In the genomic region with DNA sequence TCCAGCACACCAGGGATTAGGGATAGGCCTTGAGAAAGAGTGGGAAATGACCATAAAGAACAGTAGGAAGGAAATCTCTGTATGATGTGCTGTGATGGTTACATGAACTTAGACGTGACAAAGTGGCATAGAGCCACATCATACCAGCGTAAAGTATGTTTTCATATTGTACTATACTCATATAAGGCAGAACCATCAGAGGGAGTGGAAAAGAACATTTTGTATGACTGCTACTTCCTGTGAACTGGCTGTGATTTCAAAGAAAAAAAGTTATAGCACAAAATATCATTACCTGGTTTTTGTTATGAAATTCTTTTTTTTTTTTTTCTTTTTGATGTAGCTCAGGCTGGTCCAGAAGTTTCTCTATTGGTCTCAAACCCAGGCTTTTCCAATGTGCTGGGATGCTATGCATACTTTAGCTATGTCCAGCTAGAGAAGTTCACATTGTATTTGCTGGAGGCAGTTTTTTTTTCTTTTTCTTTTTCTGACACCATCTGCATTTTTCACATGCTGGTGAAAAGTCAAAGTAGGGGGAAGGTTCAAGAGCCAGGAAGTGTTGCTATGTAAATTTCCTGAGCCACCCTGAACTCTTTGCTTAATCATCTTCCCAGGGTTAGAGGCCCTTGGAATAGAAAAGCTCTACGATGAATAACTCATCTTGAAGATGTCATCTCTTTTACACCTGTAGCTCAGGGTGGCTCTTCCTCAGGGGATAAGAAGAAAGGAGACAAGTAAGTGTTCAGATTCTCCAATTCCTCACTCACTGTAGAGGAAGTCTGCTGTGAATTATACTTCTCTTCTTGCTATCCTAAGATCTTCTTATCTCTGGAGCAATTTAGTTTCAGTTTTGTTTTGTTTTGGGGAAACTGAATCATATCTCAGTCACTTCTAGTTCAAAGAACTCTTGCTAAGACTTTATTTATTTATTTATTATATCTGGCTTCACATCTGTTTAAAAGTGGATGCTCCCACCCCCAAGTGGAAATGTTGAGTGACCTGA, we compare ENCODE assay signal across 9 mouse cellular contexts. TPM values are rescaled to one million over a fixed set of nuclear protein-coding genes. Genes with fewer than 3 reads are reported as not detected.
DNase-seq lines count a peak whose midpoint lies in the region; ATAC-seq lines count a peak whose summit lies in the region.
"Had no signal": no experiment of that assay in that cellular context is flagged by ENCODE, and none has a peak within 500 bp of the region (broad histone marks: within the 10 kb centered on the region; RNA-seq: fewer than 3 reads in every experiment).

No protein-coding gene starts in this region.

- H3K27ac ChIP-seq in limb, embryonic 13.5 days = no peak overlapping the region
- no peak overlapping the region for H3K27ac ChIP-seq in limb, embryonic 10.5 days
- peak overlapping the region; percentile 89; the same call in 1 of the 2 replicates for H3K27ac ChIP-seq in liver, embryonic 15.5 days (replicated peaks)
- no peak overlapping the region for H3K27ac ChIP-seq in forebrain, embryonic 11.5 days (ENCODE audit: low read depth, low read length)

- H3K4me3 ChIP-seq in limb, embryonic 13.5 days = peak overlapping the region; percentile 83; the same call in 1 of the 2 replicates
- H3K4me3 ChIP-seq in limb, embryonic 10.5 days = no peak overlapping the region
- H3K4me3 ChIP-seq in liver, embryonic 15.5 days (replicated peaks) = peak overlapping the region; percentile 90
- H3K4me3 ChIP-seq in forebrain, embryonic 11.5 days (ENCODE audit: low read depth, low read length) = no peak overlapping the region

- H3K9me3 ChIP-seq in limb, embryonic 13.5 days = no peaks in the 10 kb centered on the region
- no peaks in the 10 kb centered on the region for H3K9me3 ChIP-seq in limb, embryonic 10.5 days (replicated peaks)
- H3K9me3 ChIP-seq in liver, embryonic 15.5 days (replicated peaks) = no peaks in the 10 kb centered on the region
- no peaks in the 10 kb centered on the region for H3K9me3 ChIP-seq in forebrain, embryonic 11.5 days (ENCODE audit: control insufficient read depth, low read length)

- ATAC-seq in limb, embryonic 13.5 days (ENCODE audit: low FRiP score, low read depth) = no peak
- ATAC-seq in liver, embryonic 15.5 days (ENCODE audit: insufficient read depth) = no peak
- no peak for ATAC-seq in forebrain, embryonic 11.5 days (replicated peaks; ENCODE audit: low FRiP score)

- H3K9ac ChIP-seq in limb, embryonic 13.5 days = no peak overlapping the region
- H3K9ac ChIP-seq in liver, embryonic 15.5 days = 0 out of 2 replicates have a peak overlapping the region, but pooled peaks have one; percentile 27
- H3K9ac ChIP-seq in forebrain, embryonic 11.5 days (ENCODE audit: low read length) = no peak overlapping the region

- H3K4me1 ChIP-seq in limb, embryonic 13.5 days = peaks cover 5% of the 10 kb centered on the region
- H3K4me1 ChIP-seq in limb, embryonic 10.5 days = peaks cover 9% of the 10 kb centered on the region
- peaks cover 22% of the 10 kb centered on the region for H3K4me1 ChIP-seq in liver, embryonic 15.5 days (replicated peaks)
- H3K4me1 ChIP-seq in forebrain, embryonic 11.5 days (replicated peaks; ENCODE audit: control insufficient read depth, insufficient read depth, low read length) = no peaks in the 10 kb centered on the region

- 88% methylated on average over 3 of the region's 3 CpGs for WGBS in limb, embryonic 13.5 days
- 95% methylated on average over 3 of the region's 3 CpGs for WGBS in limb, embryonic 10.5 days
- WGBS in liver, embryonic 15.5 days (ENCODE audit: insufficient replicate concordance) = 60% methylated on average over 3 of the region's 3 CpGs
- 92% methylated on average over 3 of the region's 3 CpGs for WGBS in forebrain, embryonic 11.5 days

- H3K4me2 ChIP-seq in limb, embryonic 13.5 days (replicated peaks) = no peak overlapping the region; the same call in 1 of the 2 replicates
- H3K4me2 ChIP-seq in liver, embryonic 15.5 days = peak overlapping the region; percentile 86
- H3K4me2 ChIP-seq in forebrain, embryonic 11.5 days (ENCODE audit: low read depth, low read length, severe bottlenecking) = no peak overlapping the region

- H3K27me3 ChIP-seq in limb, embryonic 13.5 days = no peaks in the 10 kb centered on the region
- no peaks in the 10 kb centered on the region for H3K27me3 ChIP-seq in limb, embryonic 10.5 days (ENCODE audit: low read depth, poor library complexity, severe bottlenecking)
- H3K27me3 ChIP-seq in liver, embryonic 15.5 days = no peaks in the 10 kb centered on the region
- no peaks in the 10 kb centered on the region for H3K27me3 ChIP-seq in forebrain, embryonic 11.5 days (ENCODE audit: control insufficient read depth, insufficient read depth, low read length)

- no peak for DNase-seq in limb, embryonic 10.5 days (ENCODE audit: low spot score)
- peak; percentile 63 for DNase-seq in CD4-positive, CD25-positive, alpha-beta regulatory T cell, adult 2 months (ENCODE audit: low read depth, low spot score)
- DNase-seq in T-cell, adult 2 months (ENCODE audit: low spot score) = peak; percentile 25
- DNase-seq in frontal cortex, adult 2 months (ENCODE audit: extremely low spot score in 1 of 2, low spot score in 1 of 2) = no peak
- DNase-seq in forebrain, embryonic 11.5 days (ENCODE audit: low spot score) = no peak
- DNase-seq: heart, adult 18-20 months; kidney, postnatal 4 days had no signal

- peaks cover 16% of the 10 kb centered on the region for H3K36me3 ChIP-seq in limb, embryonic 13.5 days
- H3K36me3 ChIP-seq in limb, embryonic 10.5 days = peaks cover 21% of the 10 kb centered on the region
- H3K36me3 ChIP-seq in liver, embryonic 15.5 days (replicated peaks) = peaks cover 19% of the 10 kb centered on the region
- H3K36me3 ChIP-seq in forebrain, embryonic 11.5 days (ENCODE audit: control insufficient read depth, insufficient read depth, low read length) = no peaks in the 10 kb centered on the region

RNA-seq across cellular contexts. Expression of gene 4932438A13Rik, which starts 1.2 kb away (rescaled TPM):
- polyA plus RNA-seq in limb, embryonic 13.5 days (2015; fragmentation: Nextera tagmentation; extraction: Ambion mirVana) = 57.3 and 58.7 TPM in 2 replicates
- polyA plus RNA-seq in limb, embryonic 10.5 days (2016; fragmentation: Nextera tagmentation; extraction: Ambion mirVana) = 32.0 and 38.0 TPM in 2 replicates
- 12.5 and 19.0 TPM in 2 replicates for polyA plus RNA-seq in liver, embryonic 15.5 days (2015; fragmentation: Nextera tagmentation; extraction: Ambion mirVana)
- polyA plus RNA-seq in frontal cortex, adult 2 months (2012; rRNA removed) = 45.2 and 50.7 TPM in 2 replicates
- polyA plus RNA-seq in forebrain, embryonic 11.5 days (2014; fragmentation: Nextera tagmentation; extraction: Ambion mirVana) = 45.3 and 51.9 TPM in 2 replicates

Comparison
In these comparisons a context has a peak if more than half of its experiments do, and no peak if none do; other contexts are left out.
1. H3K4me3 ChIP-seq: peak in limb, embryonic 13.5 days (single experiment) and liver, embryonic 15.5 days (single experiment); none in limb, embryonic 10.5 days (single experiment) and forebrain, embryonic 11.5 days (single experiment).
2. DNase-seq: peak in CD4-positive, CD25-positive, alpha-beta regulatory T cell, adult 2 months (single experiment) and T-cell, adult 2 months (single experiment); none in limb, embryonic 10.5 days (single experiment), frontal cortex, adult 2 months (0 of 2) and forebrain, embryonic 11.5 days (single experiment).